Mouse (Mus musculus) midbrain, embryonic 16.5 days (tissue): Measurements from ENCODE around the gene Chp2. TPM values are rescaled to one million over a fixed set of nuclear protein-coding genes. Genes with fewer than 3 reads are reported as not detected.

Experiments
- ATAC-seq: fragments of 200-750 bp; cut with Nextera tagmentation; 2 replicates; pipeline ENCODE4 v1.8.0; 2017; ENCODE audit warnings: moderate TSS enrichment
- H3K27ac ChIP-seq: fragments of 300-500 bp; sonication (generic); 2 replicates; pipeline ENCODE4 v1.5.1; 2014; ENCODE audit warnings: mild to moderate bottlenecking, low read length, mixed read lengths
- H3K27me3 ChIP-seq: fragments of 300-500 bp; sonication (generic); 2 replicates; pipeline ENCODE4 v1.6.1; 2014; ENCODE audit warnings: low read depth, low read length, mixed read lengths; ENCODE audit not compliant: control insufficient read depth, insufficient read depth
- H3K36me3 ChIP-seq: fragments of 300-500 bp; sonication (generic); 2 replicates; pipeline ENCODE4 v1.6.1; 2014; ENCODE audit warnings: mild to moderate bottlenecking, low read length, moderate library complexity, mixed read lengths; ENCODE audit not compliant: control insufficient read depth, insufficient read depth
- H3K4me1 ChIP-seq: fragments of 300-500 bp; sonication (generic); 2 replicates; pipeline ENCODE4 v1.6.1; 2014; ENCODE audit warnings: mild to moderate bottlenecking, low read length, mixed read lengths; ENCODE audit not compliant: control insufficient read depth, insufficient read depth
- H3K4me2 ChIP-seq: fragments of 300-500 bp; sonication (generic); 2 replicates; pipeline ENCODE4 v1.6.1; 2014; ENCODE audit warnings: mild to moderate bottlenecking, low read length, mixed read lengths
- H3K4me3 ChIP-seq: fragments of 300-500 bp; sonication (generic); 2 replicates; pipeline ENCODE4 v1.5.1; 2014; ENCODE audit warnings: low read depth, mild to moderate bottlenecking, low read length, moderate library complexity, mixed read lengths
- H3K9ac ChIP-seq: fragments of 300-500 bp; sonication (generic); 2 replicates; pipeline ENCODE4 v1.6.1; 2014; ENCODE audit warnings: low read depth, low read length, mixed read lengths
- H3K9me3 ChIP-seq: fragments of 300-500 bp; sonication (generic); replicated peaks from 2 replicates; pipeline ENCODE4 v1.6.1; 2014; ENCODE audit warnings: mild to moderate bottlenecking, low read length, mixed read lengths; ENCODE audit not compliant: control insufficient read depth, poor library complexity, severe bottlenecking
- WGBS: fragments of 180-500 bp; shearing (Covaris S2); extraction: QIAGEN DNeasy Blood & Tissue Kit; methylation state at CpG from one replicate; pipeline ENCODE4 v1.1.7; 2014; 5-methylcytosine and 5-hydroxymethylcytosine counted together
- polyA plus RNA-seq: library from polyadenylated mRNA; unstranded; fragments of >200 nt; fragmentation: Nextera tagmentation; extraction: Ambion mirVana; gene quantifications from 2 replicates; pipeline ENCODE4 v1.2.1, GENCODE M21; 2015

Gene Chp2
- polyA plus RNA-seq = 0.89 and 1.0 TPM in 2 replicates

DNA sequence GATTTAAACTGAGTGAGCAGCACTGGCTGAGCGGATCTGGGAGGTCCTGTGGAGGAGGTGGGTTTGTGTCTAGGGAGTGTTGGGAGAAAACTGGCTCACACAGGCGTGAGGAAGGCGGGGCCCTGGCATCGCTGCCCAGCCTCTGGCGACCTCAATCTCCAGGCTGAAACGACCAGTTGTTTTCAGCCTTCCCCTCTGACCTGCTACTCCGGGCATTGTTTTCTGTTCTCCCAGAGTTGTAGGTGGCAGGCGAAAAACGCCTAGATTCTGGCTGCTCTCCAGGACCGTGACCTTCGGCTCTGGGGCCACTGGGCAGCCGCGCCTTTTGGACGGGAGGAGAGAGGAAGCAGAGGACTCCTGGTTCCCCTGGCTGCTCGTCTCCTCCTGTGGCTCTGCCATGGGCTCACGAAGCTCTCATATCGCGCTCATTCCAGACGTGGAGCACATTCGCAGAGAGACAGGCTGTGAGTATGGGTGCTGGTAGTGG is at the start of gene Chp2:
Gene Chp2 (plus strand): TSS at position 182 of the 487 bp plus-strand sequence.
- ATAC-seq = no peak
- no peak within 1 kb of the TSS for H3K27ac ChIP-seq
- peaks cover 3% of the 10 kb centered on the region; the same call in 1 of the 2 replicates for H3K9me3 ChIP-seq
- 0 out of 2 replicates have a peak within 1 kb of the TSS, but pooled peaks have one; percentile 15 for H3K4me3 ChIP-seq
- H3K9ac ChIP-seq = peak within 1 kb of the TSS; percentile 40; the same call in 1 of the 2 replicates
- 17% methylated on average over 20 of the region's 20 CpGs for WGBS
- H3K4me2 ChIP-seq = peak within 1 kb of the TSS; percentile 47
- H3K4me1 ChIP-seq = no peaks in the 10 kb centered on the region
- H3K27me3 ChIP-seq = no peaks in the 10 kb centered on the region
- no peaks in the 10 kb centered on the region for H3K36me3 ChIP-seq

- no peak overlapping the region for H3K9ac ChIP-seq
- H3K27me3 ChIP-seq = no peaks in the 10 kb centered on the region
- no peaks in the 10 kb centered on the region for H3K4me1 ChIP-seq
- WGBS = 81% methylated on average over 6 of the region's 6 CpGs
- no peak overlapping the region for H3K4me3 ChIP-seq
- no peak for ATAC-seq
- no peak overlapping the region for H3K27ac ChIP-seq
- no peaks in the 10 kb centered on the region; the same call in 1 of the 2 replicates for H3K36me3 ChIP-seq
- H3K9me3 ChIP-seq = no peaks in the 10 kb centered on the region
- no peak overlapping the region for H3K4me2 ChIP-seq
Observed at GRCm38 (mm10) chr7:122170705-122171104, 48.6 kb upstream of the Chp2 start.

DNA sequence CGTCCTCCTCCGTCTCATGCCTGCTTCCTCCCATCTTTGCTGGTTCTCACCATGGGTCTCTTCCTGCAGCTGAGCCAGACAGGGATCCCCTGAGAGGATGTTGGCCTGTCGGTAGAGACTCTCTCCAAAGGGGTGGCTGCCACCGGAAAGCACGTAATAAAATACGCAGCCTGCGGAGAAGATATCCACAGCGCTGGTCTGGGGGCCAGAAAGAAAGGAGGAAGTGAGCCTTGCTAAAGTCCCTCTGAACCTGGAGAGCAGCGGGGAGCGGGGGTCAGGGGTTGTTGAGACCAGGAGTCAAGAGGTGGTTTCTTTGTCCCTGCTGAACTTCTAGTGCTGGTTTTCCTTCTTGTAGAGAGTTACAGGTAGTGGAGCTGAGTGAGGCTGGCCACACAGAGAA is 47.7 kb upstream of the Chp2 start:
- 86% methylated on average over 10 of the region's 10 CpGs for WGBS

GRCm38 (mm10) chr7:122180720-122181119 is 38.6 kb upstream of the Chp2 start:
- WGBS = 90% methylated on average over 7 of the region's 7 CpGs
- H3K27me3 ChIP-seq = no peaks in the 10 kb centered on the region
- ATAC-seq = no peak

More for the DNA sequence above, 47.7 kb upstream of the Chp2 start:
- no peak overlapping the region for H3K4me3 ChIP-seq
- no peaks in the 10 kb centered on the region; the same call in 1 of the 2 replicates for H3K36me3 ChIP-seq
- H3K9me3 ChIP-seq = no peaks in the 10 kb centered on the region
- H3K27ac ChIP-seq = no peak overlapping the region
- H3K9ac ChIP-seq = no peak overlapping the region
- no peaks in the 10 kb centered on the region for H3K4me1 ChIP-seq
- H3K27me3 ChIP-seq = no peaks in the 10 kb centered on the region
- H3K4me2 ChIP-seq = no peak overlapping the region
- no peak for ATAC-seq

DNA sequence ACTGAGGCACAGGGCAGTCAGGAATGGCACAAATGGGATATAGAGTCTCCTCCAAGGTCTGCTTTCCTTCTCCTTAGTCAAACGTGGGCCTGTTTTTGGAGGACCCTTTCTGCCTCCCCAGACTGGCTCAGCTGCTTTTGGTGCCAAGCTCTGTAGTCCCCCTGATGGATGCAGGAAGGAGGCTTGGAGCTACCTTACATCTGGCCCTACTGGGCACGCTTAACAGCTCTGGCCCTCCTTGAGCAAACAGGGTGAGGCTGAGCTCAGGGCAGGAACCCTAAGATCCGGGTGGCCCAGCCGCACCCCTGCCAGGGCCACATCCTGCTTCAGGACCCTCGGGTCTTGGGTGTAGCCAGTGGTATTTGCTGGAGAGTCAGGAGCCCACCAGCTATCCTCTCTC is 34.7 kb upstream of the Chp2 start:
- Histone ChIP-seq H3K4me1 (peaks cover 2% of the 10 kb centered on the region), H3K27ac (no peak overlapping the region), H3K27me3 (no peaks in the 10 kb centered on the region), H3K36me3 (no peaks in the 10 kb centered on the region), H3K9ac (no peak overlapping the region), H3K4me3 (no peak overlapping the region), H3K4me2 (no peak overlapping the region), H3K9me3 (no peaks in the 10 kb centered on the region)
- ATAC-seq = no peak
- 75% methylated on average over 5 of the region's 5 CpGs for WGBS

More at GRCm38 (mm10) chr7:122180720-122181119, 38.6 kb upstream of the Chp2 start:
- Histone ChIP-seq H3K27ac (no peak overlapping the region), H3K4me1 (no peaks in the 10 kb centered on the region; the same call in 1 of the 2 replicates), H3K9ac (no peak overlapping the region), H3K36me3 (no peaks in the 10 kb centered on the region), H3K9me3 (no peaks in the 10 kb centered on the region), H3K4me3 (no peak overlapping the region), H3K4me2 (no peak overlapping the region)

GRCm38 (mm10) chr7:122186043-122186442 is 33.3 kb upstream of the Chp2 start, which contains the start of gene Ern2:
Gene Ern2, minus strand, starts transcription at chr7:122186207.
- peak within 1 kb of the TSS; percentile 7 for H3K4me3 ChIP-seq
- no peaks in the 10 kb centered on the region for H3K27me3 ChIP-seq
- WGBS = 30% methylated on average over 15 of the region's 17 CpGs
- ATAC-seq = no peak
- no peaks in the 10 kb centered on the region for H3K36me3 ChIP-seq
- no peaks in the 10 kb centered on the region for H3K9me3 ChIP-seq
- no peak within 1 kb of the TSS for H3K27ac ChIP-seq
- peak within 1 kb of the TSS; percentile 41; the same call in 1 of the 2 replicates for H3K9ac ChIP-seq
- H3K4me2 ChIP-seq = peak within 1 kb of the TSS; percentile 49
- H3K4me1 ChIP-seq = peaks cover 2% of the 10 kb centered on the region

GRCm38 (mm10) chr7:122189484-122189883 is 29.8 kb upstream of the Chp2 start:
- Histone ChIP-seq H3K36me3 (no peaks in the 10 kb centered on the region), H3K27me3 (no peaks in the 10 kb centered on the region), H3K4me2 (no peak overlapping the region), H3K4me1 (peaks cover 2% of the 10 kb centered on the region), H3K27ac (no peak overlapping the region), H3K9ac (no peak overlapping the region), H3K4me3 (no peak overlapping the region), H3K9me3 (no peaks in the 10 kb centered on the region)
- 27% methylated on average over 7 of the region's 7 CpGs for WGBS
- ATAC-seq = no peak

DNA sequence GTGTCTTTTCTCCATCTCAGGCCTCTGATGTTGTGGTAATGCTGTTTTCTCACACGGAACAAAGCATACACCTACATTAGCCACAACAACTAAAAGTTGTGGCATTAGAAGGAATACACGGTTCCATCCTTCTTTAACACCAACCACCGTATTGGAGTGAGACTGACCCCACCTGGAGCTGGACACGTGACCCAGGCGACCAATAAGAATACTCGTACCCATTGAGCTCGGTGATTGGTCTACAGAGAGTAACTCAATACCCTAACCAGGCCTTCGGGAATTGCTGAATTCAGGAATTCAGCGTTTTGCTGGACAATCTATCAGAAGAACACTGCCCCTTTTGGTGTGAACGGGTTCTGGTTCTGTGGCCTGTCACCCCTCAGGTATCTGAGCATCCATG is 28.2 kb upstream of the Chp2 start:
- Histone ChIP-seq H3K27ac (no peak overlapping the region), H3K9me3 (no peaks in the 10 kb centered on the region), H3K4me2 (no peak overlapping the region), H3K4me3 (no peak overlapping the region), H3K9ac (no peak overlapping the region), H3K4me1 (peaks cover under 1% of the 10 kb centered on the region; the same call in 1 of the 2 replicates), H3K27me3 (no peaks in the 10 kb centered on the region), H3K36me3 (no peaks in the 10 kb centered on the region)
- whole genome bisulfite sequencing = 67% methylated on average over 10 of the region's 10 CpGs
- ATAC-seq = no peak

DNA sequence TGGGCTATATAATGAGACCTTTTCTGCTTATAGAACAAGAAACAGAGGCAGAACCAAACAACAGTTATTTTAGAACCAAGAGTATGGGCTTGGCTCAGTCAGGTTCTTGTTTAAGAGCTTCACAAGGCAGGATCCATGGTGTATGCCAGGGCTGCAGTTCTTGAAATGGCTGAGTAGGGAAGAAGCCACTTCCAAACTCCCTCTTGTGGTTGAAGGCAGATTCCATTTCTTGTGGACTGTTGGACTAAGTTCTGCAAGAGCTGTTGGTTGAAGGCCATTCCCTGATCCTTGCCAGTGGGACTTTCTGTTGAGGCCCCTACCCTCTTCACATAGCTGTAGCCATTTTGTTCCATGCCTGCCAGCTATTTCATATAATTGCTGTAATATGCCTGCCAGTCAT is 25.4 kb upstream of the Chp2 start:
- H3K9ac ChIP-seq = no peak overlapping the region
- no peaks in the 10 kb centered on the region for H3K27me3 ChIP-seq
- no peaks in the 10 kb centered on the region for H3K4me1 ChIP-seq
- H3K4me2 ChIP-seq = no peak overlapping the region
- H3K27ac ChIP-seq = no peak overlapping the region
- H3K9me3 ChIP-seq = no peaks in the 10 kb centered on the region
- no peak for ATAC-seq
- H3K4me3 ChIP-seq = no peak overlapping the region
- no peaks in the 10 kb centered on the region for H3K36me3 ChIP-seq
